Mouse (Mus musculus) hindbrain, postnatal 0 days (tissue): ENCODE results near the gene Lrrfip1. TPM values are rescaled to one million over a fixed set of nuclear protein-coding genes. Genes with fewer than 3 reads are reported as not detected.

Experiments
- ATAC-seq: fragments of 200-750 bp; cut with Nextera tagmentation; 2 replicates; pipeline ENCODE4 v1.8.0; 2017; ENCODE audit warnings: mild to moderate bottlenecking, moderate TSS enrichment, moderate library complexity
- DNase-seq: peaks from one replicate; pipeline ENCODE4 v3.0.0-alpha.2; 2015; ENCODE audit warnings: low spot score
- H3K27ac ChIP-seq: fragments of 300-500 bp; sonication (generic); 2 replicates; pipeline ENCODE4 v1.5.1; 2014; ENCODE audit warnings: mild to moderate bottlenecking
- H3K27me3 ChIP-seq: fragments of 300-500 bp; sonication (generic); 2 replicates; pipeline ENCODE4 v1.6.1; 2014; ENCODE audit warnings: low read length, mixed read lengths; ENCODE audit not compliant: insufficient read depth
- H3K36me3 ChIP-seq: fragments of 300-500 bp; sonication (generic); 2 replicates; pipeline ENCODE4 v1.6.1; 2014; ENCODE audit warnings: low read length, mixed read lengths; ENCODE audit not compliant: insufficient read depth
- H3K4me1 ChIP-seq: fragments of 300-500 bp; sonication (generic); 2 replicates; pipeline ENCODE4 v1.6.1; 2014; ENCODE audit warnings: antibody characterized with exemption, low read length, mixed read lengths; ENCODE audit not compliant: insufficient read depth
- H3K4me2 ChIP-seq: fragments of 300-500 bp; sonication (generic); 2 replicates; pipeline ENCODE4 v1.6.1; 2014; ENCODE audit warnings: low read depth, mild to moderate bottlenecking, low read length, moderate library complexity, mixed read lengths
- H3K4me3 ChIP-seq: fragments of 300-500 bp; sonication (generic); 2 replicates; pipeline ENCODE4 v1.5.1; 2014; ENCODE audit warnings: low read length
- H3K9ac ChIP-seq: fragments of 300-500 bp; sonication (generic); replicated peaks from 2 replicates; pipeline ENCODE4 v1.6.1; 2014; ENCODE audit warnings: mild to moderate bottlenecking, low read length, moderate library complexity, mixed read lengths
- H3K9me3 ChIP-seq: fragments of 300-500 bp; sonication (generic); 2 replicates; pipeline ENCODE4 v1.6.1; 2016; ENCODE audit warnings: low read length, mixed read lengths
- CTCF ChIP-seq: IDR thresholded peaks from 2 replicates; pipeline ENCODE4 v1.5.1; 2016; ENCODE audit warnings: antibody characterized with exemption, control low read depth, low read depth
- WGBS: fragments of 180-500 bp; shearing (Covaris S2); extraction: QIAGEN DNeasy Blood & Tissue Kit; methylation state at CpG from one replicate; pipeline ENCODE4 v1.1.7; 2014; 5-methylcytosine and 5-hydroxymethylcytosine counted together
- polyA plus RNA-seq: library from polyadenylated mRNA; unstranded; fragments of >200 nt; fragmentation: Nextera tagmentation; extraction: Ambion mirVana; gene quantifications from 2 replicates; pipeline ENCODE4 v1.2.1, GENCODE M21; 2015
- total RNA-seq: library from RNA; depleted of rRNA; stranded (reverse); fragments of >200 nt; gene quantifications from 2 replicates; pipeline ENCODE4 v1.2.3, GENCODE M21; 2014

Gene Lrrfip1
- total and polyA plus RNA-seq, 2 experiments from 2014 or later, result 26.9 to 37.5 TPM

DNA sequence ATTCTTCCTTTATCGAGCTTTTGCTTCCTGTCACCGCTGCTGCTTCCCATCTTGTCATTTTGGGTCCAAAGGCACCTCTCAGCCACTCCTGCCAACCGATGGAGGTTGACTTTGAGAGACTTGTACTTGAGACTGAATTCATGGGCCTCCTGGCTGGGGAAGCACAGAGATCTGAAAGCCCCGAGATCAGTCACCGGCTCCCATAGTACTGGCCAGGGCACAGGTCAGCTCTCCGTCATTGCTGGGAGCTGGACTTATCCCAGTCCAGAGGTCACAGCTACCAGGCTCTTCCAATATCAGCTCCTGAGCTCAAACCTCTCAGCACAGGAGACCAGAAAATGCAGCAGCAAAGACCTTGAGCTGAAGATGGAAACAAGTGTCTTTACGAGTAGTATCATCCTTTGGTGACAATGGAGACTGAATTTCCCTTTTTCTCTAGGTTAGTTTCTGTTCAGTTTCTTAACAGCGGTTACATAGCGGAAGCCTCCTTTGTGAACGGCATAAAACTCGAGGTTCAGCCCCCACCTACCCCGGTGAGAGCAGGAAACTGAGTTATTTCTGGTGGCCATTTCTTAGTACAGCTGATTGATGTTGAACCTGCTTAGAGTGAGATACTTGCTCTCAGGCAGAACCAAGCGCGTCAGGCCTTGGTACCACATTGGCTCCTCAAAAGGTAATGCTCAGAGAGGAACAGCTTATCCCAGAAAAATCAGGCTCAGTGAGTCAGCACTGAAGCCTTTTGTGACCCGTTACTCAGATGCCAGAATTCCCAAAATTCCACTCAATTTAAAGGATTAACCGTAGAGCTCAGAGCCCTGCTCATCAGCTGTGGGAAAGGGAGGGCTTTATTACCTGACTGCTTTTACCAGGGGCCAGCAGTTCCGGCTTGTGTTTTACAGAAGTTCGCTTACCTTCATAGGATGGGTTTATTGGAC, 59.0 kb downstream of the Lrrfip1 start:
- TF ChIP-seq CTCF, result no peak
- Histone ChIP-seq H3K4me2 (no peak overlapping the region), H3K27me3 (no peaks in the 10 kb centered on the region), H3K27ac (no peak overlapping the region), H3K9ac (no peak overlapping the region), H3K4me3 (no peak overlapping the region), H3K36me3 (no peaks in the 10 kb centered on the region), H3K4me1 (peaks cover 21% of the 10 kb centered on the region), H3K9me3 (no peaks in the 10 kb centered on the region)
- WGBS, result 78% methylated on average over 18 of the region's 18 CpGs
- ATAC-seq (no peak), DNase-seq (no peak)

DNA sequence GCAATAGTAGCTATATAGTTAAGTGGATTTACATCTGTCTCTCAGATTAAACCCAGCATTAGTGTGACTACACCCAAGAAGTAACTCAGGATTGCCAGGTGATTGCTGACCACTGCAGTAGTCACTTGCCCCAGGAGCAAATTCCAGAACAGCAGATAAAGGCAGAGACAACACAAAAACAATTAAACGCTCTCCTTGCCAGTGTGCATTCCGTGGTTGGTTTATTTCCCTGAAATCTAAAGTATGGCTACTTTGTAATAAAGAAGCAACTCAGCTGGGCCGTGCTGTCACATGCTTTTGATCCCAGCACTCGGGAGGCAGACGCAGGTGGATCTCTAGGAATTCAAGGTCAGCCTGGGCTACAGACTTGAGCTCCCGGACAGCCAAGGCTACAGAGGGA, 59.7 kb downstream of the Lrrfip1 start:
- Histone ChIP-seq H3K4me2 (no peak overlapping the region), H3K9ac (no peak overlapping the region), H3K4me3 (no peak overlapping the region), H3K27me3 (no peaks in the 10 kb centered on the region), H3K36me3 (no peaks in the 10 kb centered on the region), H3K9me3 (no peaks in the 10 kb centered on the region), H3K4me1 (peaks cover 21% of the 10 kb centered on the region), H3K27ac (no peak overlapping the region)
- ATAC-seq (no peak), DNase-seq (no peak)
- WGBS, result 73% methylated on average over 6 of the region's 6 CpGs
- no peak for TF ChIP-seq CTCF

DNA sequence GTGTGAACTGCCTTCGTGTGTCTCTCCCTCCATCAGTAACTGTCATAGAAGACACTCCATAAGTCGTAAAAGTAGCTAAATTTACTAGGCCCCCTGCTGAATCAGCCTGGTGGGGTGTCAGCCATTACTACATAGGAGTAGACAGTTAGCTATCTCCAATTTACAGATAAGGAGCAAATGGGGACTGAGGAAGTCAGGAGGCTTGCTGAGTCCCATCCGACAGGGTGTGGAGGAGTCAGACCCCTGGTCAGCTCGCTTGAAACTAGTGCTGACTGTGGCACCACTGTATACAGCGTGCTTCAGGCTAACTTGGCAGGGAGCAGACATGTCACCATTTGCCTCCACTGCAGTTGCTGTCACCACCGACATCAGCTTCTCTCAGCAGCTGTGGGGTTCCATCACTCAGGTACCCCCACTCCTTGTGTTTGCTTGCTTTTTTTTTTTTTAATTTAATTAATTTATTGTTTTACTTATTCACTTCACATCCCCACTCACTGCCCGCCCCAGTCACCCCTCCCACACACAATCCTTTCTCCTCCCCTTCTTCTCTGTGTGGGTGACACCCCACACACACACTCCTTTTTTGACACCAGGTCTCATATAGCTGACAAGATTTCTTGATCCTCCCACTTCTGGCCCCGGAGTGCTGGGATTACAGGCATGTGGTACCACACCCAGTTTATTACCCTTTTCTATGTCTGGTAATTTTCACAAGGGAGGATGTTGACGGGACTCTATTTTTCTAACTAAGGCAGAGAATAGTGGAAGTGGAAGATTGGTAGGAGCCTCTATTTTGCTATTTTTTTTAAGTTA, 61.5 kb downstream of the Lrrfip1 start:
- no peak for TF ChIP-seq CTCF
- Histone ChIP-seq H3K4me2 (no peak overlapping the region), H3K4me3 (no peak overlapping the region), H3K27me3 (no peaks in the 10 kb centered on the region), H3K27ac (no peak overlapping the region), H3K4me1 (peaks cover 17% of the 10 kb centered on the region), H3K36me3 (no peaks in the 10 kb centered on the region), H3K9me3 (no peaks in the 10 kb centered on the region), H3K9ac (no peak overlapping the region)
- 71% methylated on average over 9 of the region's 9 CpGs for WGBS
- DNase-seq, result no peak
- no peak for ATAC-seq

DNA sequence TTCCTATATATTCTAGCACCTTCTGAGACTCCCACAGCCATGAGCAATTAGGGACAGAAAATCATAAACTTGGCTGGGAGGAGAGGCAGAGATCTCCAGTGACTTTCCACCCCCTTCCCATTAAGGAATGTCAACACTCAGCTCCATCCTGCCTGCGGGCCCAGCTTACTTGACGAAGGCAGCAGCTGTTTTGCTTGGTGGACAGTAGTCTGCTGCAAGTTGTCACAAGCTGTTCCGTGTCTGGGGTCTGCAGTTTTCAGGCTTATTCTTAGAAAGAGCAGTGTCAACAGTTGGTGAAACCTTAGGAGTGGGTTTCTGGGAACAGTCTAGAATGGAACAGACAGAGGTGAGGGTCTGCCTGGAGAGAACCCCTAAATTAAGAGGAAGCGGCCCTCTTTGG, 62.6 kb downstream of the Lrrfip1 start:
- DNase-seq (no peak), ATAC-seq (no peak)
- H3K9me3 ChIP-seq, result no peaks in the 10 kb centered on the region
- no peak overlapping the region for H3K9ac ChIP-seq
- peaks cover 17% of the 10 kb centered on the region for H3K4me1 ChIP-seq
- no peak overlapping the region for H3K4me2 ChIP-seq
- TF ChIP-seq CTCF, result no peak
- 68% methylated on average over 4 of the region's 4 CpGs for WGBS
- H3K27me3 ChIP-seq, result no peaks in the 10 kb centered on the region
- H3K27ac ChIP-seq, result no peak overlapping the region
- no peak overlapping the region for H3K4me3 ChIP-seq
- H3K36me3 ChIP-seq, result no peaks in the 10 kb centered on the region

GRCm38 (mm10) chr1:91062363-91062762, 63.8 kb downstream of the Lrrfip1 start:
- ATAC-seq, result peak; percentile 84
- H3K27me3 ChIP-seq, result no peaks in the 10 kb centered on the region
- H3K4me3 ChIP-seq, result no peak overlapping the region
- H3K27ac ChIP-seq, result peak overlapping the region; percentile 38
- peaks cover 17% of the 10 kb centered on the region for H3K4me1 ChIP-seq
- H3K9me3 ChIP-seq, result no peaks in the 10 kb centered on the region
- DNase-seq, result peak; percentile 65
- TF ChIP-seq CTCF, result no peak
- H3K36me3 ChIP-seq, result no peaks in the 10 kb centered on the region
- WGBS, result 11% methylated on average over 5 of the region's 5 CpGs
- H3K4me2 ChIP-seq, result no peak overlapping the region
- no peak overlapping the region for H3K9ac ChIP-seq

- H3K9me3 ChIP-seq, result no peaks in the 10 kb centered on the region
- H3K4me2 ChIP-seq, result no peak overlapping the region
- H3K4me1 ChIP-seq, result peaks cover 17% of the 10 kb centered on the region
- no peak overlapping the region for H3K9ac ChIP-seq
- no peaks in the 10 kb centered on the region for H3K36me3 ChIP-seq
- H3K27ac ChIP-seq, result no peak overlapping the region
- no peak for ATAC-seq
- TF ChIP-seq CTCF, result no peak
- 100% methylated on average over 2 of the region's 2 CpGs for WGBS
- H3K4me3 ChIP-seq, result no peak overlapping the region
- no peaks in the 10 kb centered on the region for H3K27me3 ChIP-seq
- DNase-seq, result no peak
Observed at GRCm38 (mm10) chr1:91064053-91064452, 65.5 kb downstream of the Lrrfip1 start.
